Mouse (Mus musculus) embryonic stem cell, embryonic (primary cell): ENCODE results near the gene St3gal2.
"Not testable (repeated sequence)": the region's sequence is repeated elsewhere in the genome, so short reads cannot be mapped to it uniquely, and the experiment has no call there.

Experiments
- CTCF ChIA-PET, 4 experiments: fragments of 300-600 bp in 2 of 4; fragments of 350-600 bp in 2 of 4; sonication (Branson Sonifier 250); formaldehyde crosslinking; loops; one replicate each; lab custom pipeline; 2022; ENCODE audit warnings: inconsistent platforms in 2 of 4; lab: Charles Lee
- POLR2A ChIA-PET, 4 experiments: fragments of 300-600 bp in 2 of 4; fragments of 350-600 bp in 2 of 4; sonication (Branson Sonifier 250); formaldehyde crosslinking; loops; one replicate each; lab custom pipeline; 2022; ENCODE audit warnings: antibody characterized with exemption in 4 of 4, inconsistent platforms in 1 of 4; lab: Charles Lee

Gene St3gal2

GRCm38 (mm10) chr8:110926690-110927089 is 7.0 kb downstream of the St3gal2 start:
- ChIA-PET POLR2A (no interaction called here), CTCF (no interaction called here)

GRCm38 (mm10) chr8:110928435-110928834 is 8.7 kb downstream of the St3gal2 start:
- CTCF ChIA-PET, result interaction anchor here in 1 of 4 experiments (0.6 kb wide), 2 partner anchors 23 to 1110 kb away, joined by 3 read pairs; no protein-coding TSS in a partner anchor
- POLR2A ChIA-PET, result interaction anchor here in 2 of 4 experiments (0.7 to 2.0 kb wide), 11 partner anchors 8 to 146 kb away, joined by 3 to 9 read pairs (median 5); partner anchors contain the start of genes St3gal2 (in 2 of the 2) and Fuk (in 1 of the 2)

GRCm38 (mm10) chr8:110929066-110929465 is 9.3 kb downstream of the St3gal2 start:
- ChIA-PET POLR2A (interaction anchor here in 2 of 4 experiments (0.7 to 2.0 kb wide), 8 partner anchors 8 to 255 kb away, joined by 3 to 10 read pairs (median 5); partner anchors contain the start of genes St3gal2 (in 2 of the 2) and Fuk (in 1 of the 2)), CTCF (interaction anchor here in 1 of 4 experiments (0.6 kb wide), 1 partner anchor 23 kb away, joined by 3 read pairs; no protein-coding TSS in a partner anchor)

- POLR2A ChIA-PET, result interaction anchor here in 2 of 4 experiments (0.7 to 2.1 kb wide), 5 partner anchors 10 to 254 kb away, joined by 3 to 10 read pairs (median 7); partner anchors contain the start of gene St3gal2 (in 2 of the 2)
- CTCF ChIA-PET, result not testable (repeated sequence)
Observed at GRCm38 (mm10) chr8:110929672-110930071, 9.9 kb downstream of the St3gal2 start.

DNA sequence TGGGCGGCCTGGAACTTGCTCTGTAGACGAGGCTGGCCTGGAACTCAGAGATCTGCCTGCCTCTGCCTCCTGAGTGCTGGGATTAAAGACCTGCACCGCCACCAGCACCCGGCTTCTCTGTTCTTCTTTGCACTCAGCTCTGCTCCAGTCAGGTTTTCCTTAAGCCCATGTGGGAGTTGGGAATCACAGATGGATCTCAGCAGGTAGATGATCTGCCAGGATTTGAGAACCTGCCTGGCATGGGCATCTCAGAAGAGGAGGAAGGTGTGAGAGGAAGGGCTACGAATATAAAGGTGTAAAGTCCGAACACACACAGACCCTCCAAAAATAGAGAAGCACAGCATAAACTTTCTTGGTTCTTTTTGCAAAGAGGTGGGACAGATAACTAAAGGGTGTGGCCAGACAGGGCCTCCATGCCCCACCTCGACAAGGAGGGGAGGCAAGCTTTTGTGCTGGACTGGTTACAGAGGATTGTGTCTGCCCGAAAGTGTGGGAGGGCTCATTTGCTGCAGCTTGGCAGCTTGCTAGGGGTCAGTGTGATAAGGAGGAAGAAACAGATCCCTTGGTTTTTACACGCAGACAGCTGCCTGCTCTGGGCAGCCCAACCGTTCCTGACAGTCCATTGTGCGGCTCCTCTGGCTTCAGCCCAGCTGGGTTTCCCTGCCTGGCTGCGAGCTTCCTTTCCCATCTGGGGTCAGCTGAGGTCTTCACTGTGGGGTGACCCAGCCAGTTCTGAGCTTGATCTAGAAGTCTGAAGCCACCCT is 11.6 kb downstream of the St3gal2 start:
- CTCF ChIA-PET, result interaction anchor here in 1 of 4 experiments (0.6 kb wide), 2 partner anchors 118 to 1287 kb away, joined by 5 read pairs; no protein-coding TSS in a partner anchor
- POLR2A ChIA-PET, result interaction anchor here in 1 of 4 experiments (1.3 to 2.1 kb wide), 3 partner anchors 10 to 39 kb away, joined by 3 to 7 read pairs (median 5); no protein-coding TSS in a partner anchor

DNA sequence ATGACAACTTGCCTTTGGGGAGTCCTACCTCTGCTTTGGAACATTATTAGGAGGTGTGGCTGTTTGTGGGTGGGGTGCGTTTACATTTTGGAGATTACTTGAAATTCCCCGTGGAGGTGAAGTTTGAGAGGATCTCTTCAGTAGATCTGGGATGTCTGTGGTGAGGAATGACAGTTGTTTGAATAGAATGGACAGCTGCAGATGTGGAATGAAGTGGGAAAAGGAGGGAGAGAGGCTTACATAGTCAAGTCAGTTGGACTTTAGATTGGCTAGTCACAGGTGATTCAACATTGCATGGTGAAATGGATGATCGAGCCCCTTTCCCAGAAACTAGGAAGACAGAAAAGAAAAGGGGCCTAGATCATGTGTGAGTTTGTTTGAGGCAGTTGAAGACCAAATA is 12.7 kb downstream of the St3gal2 start:
- CTCF ChIA-PET, result no interaction called here
- POLR2A ChIA-PET, result no interaction called here

DNA sequence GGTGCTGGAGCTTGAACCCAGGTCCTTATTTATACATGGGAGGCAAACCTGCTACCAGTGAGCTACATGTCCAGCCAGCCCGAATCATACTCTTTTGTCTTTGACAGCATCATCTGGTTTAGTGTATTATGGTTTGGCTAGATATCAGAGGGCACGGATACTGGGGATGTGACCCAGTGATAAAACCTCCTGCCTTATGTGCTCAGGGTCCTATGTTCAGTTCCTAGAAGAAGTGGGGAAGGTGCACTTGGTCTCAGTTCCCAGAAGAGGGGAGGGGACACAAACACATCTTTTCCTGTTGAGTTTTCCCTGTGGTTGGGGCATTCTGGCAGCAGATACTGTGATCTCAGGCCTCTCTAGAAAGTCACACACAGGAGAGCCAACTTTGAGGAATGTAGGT is 13.6 kb downstream of the St3gal2 start:
- POLR2A ChIA-PET, result no interaction called here

DNA sequence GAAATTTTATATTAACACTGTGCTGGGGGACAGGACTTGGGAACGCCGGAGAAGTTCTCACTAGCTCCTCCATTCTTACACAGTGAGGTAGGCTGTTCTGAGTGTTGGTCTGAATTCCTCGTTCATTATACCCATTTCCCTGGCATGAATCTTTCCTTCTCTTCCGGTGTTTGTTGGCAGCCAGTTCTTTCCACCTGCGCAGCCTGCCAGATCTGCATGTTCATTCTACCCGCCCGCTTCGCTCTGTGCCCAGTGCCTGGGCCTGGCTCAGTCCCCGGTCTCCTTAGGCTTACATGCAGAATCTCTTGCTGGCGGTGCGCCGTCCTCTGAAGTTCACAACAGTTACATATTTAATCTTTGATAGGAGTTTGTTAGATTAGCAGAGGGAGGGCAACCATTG is 16.5 kb downstream of the St3gal2 start:
- ChIA-PET POLR2A (interaction anchor here in 2 of 4 experiments (1.4 to 1.9 kb wide), 4 partner anchors 8 to 34 kb away, joined by 5 read pairs; no protein-coding TSS in a partner anchor), CTCF (no interaction called here)

More for the DNA sequence above, 13.6 kb downstream of the St3gal2 start:
- CTCF ChIA-PET, result interaction anchor here in 1 of 4 experiments (0.6 kb wide), 1 partner anchor 79 kb away, joined by 3 read pairs; no protein-coding TSS in a partner anchor

DNA sequence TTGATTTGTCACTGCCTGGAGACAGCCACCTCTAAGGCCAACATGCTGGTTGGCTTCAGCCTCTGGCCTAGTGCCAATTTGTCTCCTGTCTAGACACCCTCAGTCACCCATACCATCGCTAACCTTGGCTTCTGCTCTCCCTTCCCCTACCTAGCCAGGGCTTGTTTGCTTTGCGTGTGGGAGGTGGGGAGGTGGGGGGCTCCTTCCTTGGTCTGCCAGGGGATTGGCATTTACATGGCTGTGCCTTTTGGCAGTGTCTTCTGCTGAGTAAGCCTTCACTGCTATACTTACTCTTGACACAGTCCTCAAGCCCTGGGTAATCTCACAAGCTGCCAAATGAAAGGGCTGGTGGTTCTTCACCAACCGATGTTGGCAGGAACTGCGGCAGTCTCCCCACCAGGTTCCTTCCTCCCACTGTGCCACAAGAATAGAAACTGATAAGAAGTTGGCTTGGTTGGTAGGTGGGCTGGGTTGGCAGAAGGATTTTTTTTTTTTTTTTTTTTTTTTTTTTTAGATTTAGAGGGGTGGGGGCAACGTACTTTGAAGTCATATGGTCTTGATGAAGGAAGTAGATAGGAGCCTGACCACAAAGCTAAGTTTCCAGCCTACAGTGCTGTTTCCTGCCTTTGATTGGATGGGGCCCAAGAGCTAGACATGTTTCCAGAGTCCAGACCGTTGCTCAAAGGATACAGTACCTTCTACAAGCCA is 19.3 kb downstream of the St3gal2 start:
- ChIA-PET POLR2A (interaction anchor here in 3 of 4 experiments (0.6 to 2.2 kb wide), 9 partner anchors 12 to 600 kb away, joined by 3 to 9 read pairs (median 3); partner anchors contain the start of genes Aars (in 1 of the 3) and Ddx19a (in 1 of the 3)), CTCF (interaction anchor here in 1 of 4 experiments (0.7 kb wide), 1 partner anchor 18 kb away, joined by 13 read pairs; no protein-coding TSS in a partner anchor)

DNA sequence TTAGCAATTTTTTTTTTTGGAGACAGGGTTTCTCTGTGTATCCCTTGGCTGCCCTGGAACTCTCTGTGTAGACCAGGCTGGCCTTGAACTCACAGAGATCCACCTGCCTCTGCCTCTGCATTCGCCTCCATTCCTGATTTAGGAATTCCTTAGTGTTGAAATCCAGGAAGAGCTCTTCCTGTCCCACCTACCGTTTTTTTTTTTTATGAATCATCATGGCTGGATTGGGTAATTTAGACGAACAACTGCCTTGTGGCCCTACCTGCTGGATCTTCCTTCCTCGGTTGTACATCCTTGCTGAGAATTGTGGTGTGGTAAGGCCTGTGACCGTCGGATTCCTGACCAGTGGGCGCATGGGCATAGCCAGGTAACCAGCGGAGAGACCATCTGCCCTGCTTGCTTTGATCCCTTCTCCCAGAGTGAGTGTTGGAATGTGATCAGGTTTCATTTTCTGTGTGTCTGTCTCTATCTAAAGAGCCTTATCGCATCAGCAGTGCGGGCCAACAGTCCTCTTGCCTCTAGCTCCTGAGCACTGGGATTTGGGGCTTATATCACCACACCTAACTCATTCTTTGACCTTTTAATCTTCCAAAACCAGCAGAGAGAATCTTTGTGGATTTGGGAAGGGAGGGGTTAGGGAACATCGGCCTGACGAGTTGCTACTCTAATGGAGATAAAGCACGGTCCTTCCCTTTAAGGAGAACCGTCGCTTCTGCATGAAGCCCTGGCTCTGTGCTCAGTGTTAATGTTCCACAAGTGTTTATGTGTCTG is 21.1 kb downstream of the St3gal2 start:
- ChIA-PET CTCF (interaction anchor here in 1 of 4 experiments (0.5 kb wide), 1 partner anchor 871 kb away, joined by 3 read pairs; no protein-coding TSS in a partner anchor), POLR2A (interaction anchor here (0.7 to 2.1 kb wide), 5 partner anchors 10 to 39 kb away, joined by 3 to 7 read pairs (median 4); no protein-coding TSS in a partner anchor)

- POLR2A ChIA-PET, result interaction anchor here in 3 of 4 experiments (0.8 to 2.1 kb wide), 9 partner anchors 11 to 188 kb away, joined by 3 to 11 read pairs (median 5); partner anchors contain the start of gene St3gal2 (in 1 of the 3)
- CTCF ChIA-PET, result no interaction called here
Observed at GRCm38 (mm10) chr8:110941453-110941948, 21.8 kb downstream of the St3gal2 start.

DNA sequence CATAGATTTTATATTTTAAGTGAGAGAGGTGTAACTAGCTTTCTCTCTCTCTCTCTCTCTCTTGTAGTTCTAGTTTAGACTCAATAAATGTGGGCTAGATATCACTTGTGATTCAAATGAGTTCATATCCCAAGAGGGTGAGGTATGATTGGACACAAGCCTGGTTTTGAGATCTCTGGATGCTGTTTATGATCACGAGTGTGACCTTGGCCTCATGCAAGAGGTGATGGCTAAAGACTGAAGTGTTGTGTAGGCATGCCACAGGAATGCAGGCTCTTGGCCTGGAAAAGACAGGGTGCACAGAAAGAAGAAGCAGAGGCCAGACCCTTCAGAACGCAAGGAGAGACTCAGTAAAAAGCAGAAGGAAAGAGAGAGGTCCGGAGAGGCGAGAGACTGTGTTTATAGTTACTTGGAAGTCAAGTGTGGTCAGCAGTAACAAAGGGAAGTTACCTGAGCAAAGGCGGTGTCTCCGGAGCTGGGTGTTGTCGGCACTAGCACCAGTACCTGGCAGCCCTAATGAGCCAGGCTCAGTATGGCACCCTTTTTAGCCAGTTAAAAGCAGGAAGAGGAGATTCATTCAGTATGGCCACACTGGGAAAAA is 24.7 kb downstream of the St3gal2 start:
- ChIA-PET CTCF (no interaction called here), POLR2A (no interaction called here)

DNA sequence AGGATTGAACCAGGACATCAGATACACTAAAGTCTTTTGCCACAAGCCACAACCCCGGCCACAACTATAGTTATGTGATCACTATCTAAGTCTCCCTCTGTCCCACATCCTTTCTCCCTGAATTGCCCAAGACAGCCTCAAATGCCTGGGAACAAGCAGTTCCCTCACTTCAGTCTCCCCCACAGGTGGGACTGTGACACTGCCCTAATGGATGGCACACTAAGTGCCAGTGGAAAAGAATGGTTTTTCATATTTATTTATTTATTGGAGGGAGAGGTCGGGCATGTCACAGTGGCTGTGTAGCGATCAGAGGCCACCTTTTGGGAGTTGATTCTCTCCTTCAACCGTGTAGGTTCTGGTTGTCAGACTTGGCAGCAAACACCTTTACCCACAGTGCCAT is 26.0 kb downstream of the St3gal2 start:
- CTCF ChIA-PET, result no interaction called here
- POLR2A ChIA-PET, result interaction anchor here in 2 of 4 experiments (0.6 to 1.4 kb wide), 8 partner anchors 10 to 110 kb away, joined by 3 to 6 read pairs (median 3); no protein-coding TSS in a partner anchor

DNA sequence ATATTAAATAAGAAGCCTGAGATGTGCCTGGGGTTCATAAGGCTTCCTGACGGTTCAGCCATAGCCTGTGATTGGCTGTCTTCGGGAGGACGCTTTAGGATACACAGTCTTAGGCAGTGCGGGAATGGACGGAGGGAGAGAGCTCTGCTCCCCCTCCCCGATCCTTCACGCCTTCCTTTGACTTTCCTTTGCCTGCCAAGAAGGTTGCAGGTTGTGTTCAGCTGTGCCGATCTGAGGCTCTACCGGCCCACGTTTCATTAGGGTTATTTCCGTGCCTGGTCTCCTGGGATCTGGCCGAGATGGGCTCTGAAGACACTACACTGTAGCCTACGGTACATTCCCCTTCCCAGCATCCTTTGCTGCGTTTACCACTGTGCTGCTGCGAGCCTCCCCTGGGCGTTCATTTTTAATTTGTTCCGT is 30.4 kb downstream of the St3gal2 start:
- ChIA-PET POLR2A (interaction anchor here in 3 of 4 experiments (0.5 to 3.9 kb wide), 15 partner anchors 11 to 350 kb away, joined by 3 to 16 read pairs (median 3); partner anchors contain the start of genes Aars (in 2 of the 3), Rfwd3 (in 1 of the 3) and St3gal2 (in 1 of the 3)), CTCF (interaction anchor here in 1 of 4 experiments (0.7 kb wide), 1 partner anchor 57 kb away, joined by 3 read pairs; no protein-coding TSS in a partner anchor)

DNA sequence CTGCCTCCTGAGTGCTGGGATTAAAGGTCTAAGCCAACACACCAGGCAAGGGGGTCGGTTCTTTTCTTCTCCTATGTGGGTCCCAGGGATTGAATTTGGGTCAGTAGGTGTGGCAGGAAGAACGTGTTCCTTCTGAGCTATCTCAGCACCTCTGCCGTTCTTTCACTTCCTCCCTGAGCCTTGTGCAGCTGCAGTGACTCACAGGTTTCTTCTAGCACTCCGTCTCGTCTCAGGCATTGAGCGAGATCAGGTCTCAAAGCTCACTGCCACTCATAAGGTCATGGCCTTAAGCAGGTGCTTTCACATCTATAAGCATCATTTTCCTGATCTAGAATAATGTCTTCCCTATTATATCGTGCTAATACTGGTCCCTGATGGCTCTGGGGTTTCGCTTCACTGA is 35.1 kb downstream of the St3gal2 start:
- CTCF ChIA-PET, result no interaction called here
- POLR2A ChIA-PET, result interaction anchor here in 2 of 4 experiments (1.1 to 3.2 kb wide), 4 partner anchors 10 to 78 kb away, joined by 3 to 11 read pairs (median 6); partner anchors contain the start of gene Aars (in 1 of the 2)

GRCm38 (mm10) chr8:110956619-110957450 is 37.1 kb downstream of the St3gal2 start:
- ChIA-PET POLR2A (interaction anchor here in 2 of 4 experiments (1.4 to 3.8 kb wide), 3 partner anchors 11 to 14 kb away, joined by 4 to 17 read pairs (median 4); no protein-coding TSS in a partner anchor), CTCF (interaction anchor here in 1 of 4 experiments (0.9 to 1.3 kb wide), 2 partner anchors 10 to 207 kb away, joined by 3 read pairs; no protein-coding TSS in a partner anchor)
